Mouse (Mus musculus): ENCODE measurements around the gene Jazf1. TPM values are rescaled to one million over a fixed set of nuclear protein-coding genes. Genes with fewer than 3 reads are reported as not detected.

Jazf1 gene
- total RNA-seq, 2 experiments from 2014 or later: 74.2 to 86.2 TPM

GRCm38 (mm10) chr6:52792455-52792854, 276.0 kb downstream of the Jazf1 start:
- intact Hi-C loops (cut with DNase I): no loop called here
- DNase-seq (ENCODE audit: extremely low spot score in 1 of 2, low spot score in 2 of 2): no peak

- no peak for DNase-seq (ENCODE audit: extremely low spot score in 1 of 2, low spot score in 2 of 2)
- intact Hi-C loops (cut with DNase I): no loop called here
These were observed 277.6 kb downstream of the Jazf1 start for GRCm38 (mm10) chr6:52790781-52791180.

DNA sequence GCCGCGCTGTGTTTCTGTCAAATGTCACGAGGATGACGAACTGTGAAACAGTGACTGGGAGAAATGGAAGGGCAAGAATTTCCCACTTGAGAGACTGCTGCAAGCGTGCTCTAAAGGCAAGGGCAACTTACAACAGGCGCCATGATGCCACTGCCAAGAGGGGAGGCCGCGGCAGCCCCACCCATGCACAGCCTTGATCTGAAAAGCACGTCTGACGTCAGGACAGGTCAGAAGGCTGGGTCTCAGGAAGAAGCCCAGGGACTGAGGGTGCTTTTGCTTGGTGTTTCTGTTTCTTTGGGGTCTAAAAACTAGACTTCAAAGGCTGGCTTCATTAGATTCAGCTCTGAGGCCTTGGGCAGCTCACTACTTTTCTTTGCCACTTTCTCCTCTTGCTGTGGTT, 278.1 kb downstream of the Jazf1 start:
- intact Hi-C loops (cut with DNase I): no loop called here
- no peak for DNase-seq (ENCODE audit: extremely low spot score in 1 of 2, low spot score in 2 of 2)

DNA sequence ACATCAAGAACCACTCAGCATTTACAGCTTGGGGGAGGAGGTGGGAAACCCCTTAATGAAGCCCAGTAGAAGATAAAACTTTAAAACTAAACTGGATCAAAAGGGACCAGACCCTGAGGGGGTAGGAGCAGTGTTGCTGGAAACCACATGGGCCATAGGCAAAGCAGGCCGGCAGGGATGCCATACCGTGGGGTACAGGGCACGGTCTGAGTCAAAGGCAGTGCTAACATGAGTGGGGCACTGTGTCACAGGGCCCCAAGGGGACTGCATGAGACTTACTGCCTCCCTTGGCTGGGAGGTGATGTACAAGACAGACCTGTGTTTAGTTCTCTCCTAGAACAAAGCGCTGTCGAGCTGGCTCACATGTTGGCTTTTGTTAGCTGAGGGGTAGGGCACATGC, 288.9 kb downstream of the Jazf1 start:
- no peak for DNase-seq (ENCODE audit: extremely low spot score in 1 of 2, low spot score in 2 of 2)
- intact Hi-C loops (cut with DNase I): no loop called here

DNA sequence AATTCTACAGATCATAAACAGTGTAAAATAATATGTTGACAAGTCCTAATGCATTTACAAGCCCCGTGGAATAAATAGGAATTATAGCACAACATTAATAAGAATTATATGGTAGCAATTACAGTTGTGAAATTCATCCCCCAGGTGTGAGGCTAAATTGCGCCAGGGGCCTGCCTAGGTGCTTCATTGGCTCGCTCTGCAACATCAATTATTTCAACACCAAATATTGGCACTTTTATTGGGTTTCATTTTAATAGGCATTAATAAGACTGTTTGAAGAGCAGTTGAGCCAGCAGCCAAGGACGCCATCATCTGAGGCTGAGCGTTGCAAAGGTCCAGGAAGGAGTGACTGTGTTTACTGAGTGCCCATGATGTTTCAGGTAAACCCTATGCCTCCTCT, 289.9 kb downstream of the Jazf1 start:
- intact Hi-C loops (cut with DNase I): no loop called here

DNA sequence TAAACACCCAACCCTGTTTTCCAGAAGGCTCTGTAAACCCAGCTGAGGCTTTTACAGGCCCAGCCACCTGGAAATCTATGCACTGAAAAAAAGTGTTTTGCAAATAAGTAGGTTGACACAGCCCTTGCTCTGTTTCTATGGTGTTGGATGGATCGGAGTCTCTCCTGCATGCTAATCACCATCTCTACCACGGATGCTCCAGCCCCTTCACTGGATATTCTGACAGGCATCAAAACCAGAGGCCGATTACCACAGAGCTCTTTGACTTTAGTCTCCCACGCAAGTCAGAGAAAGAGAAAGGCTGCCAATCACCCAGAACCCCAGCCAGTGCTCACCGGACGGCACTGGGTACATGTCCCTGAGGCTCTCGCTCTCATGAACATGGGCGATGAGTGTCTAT, 291.4 kb downstream of the Jazf1 start:
- DNase-seq (ENCODE audit: extremely low spot score in 1 of 2, low spot score in 2 of 2): no peak
- intact Hi-C loops (cut with DNase I): no loop called here

More for the DNA sequence above, 289.9 kb downstream of the Jazf1 start:
- DNase-seq (ENCODE audit: extremely low spot score in 1 of 2, low spot score in 2 of 2): no peak

- no peak for DNase-seq (ENCODE audit: extremely low spot score in 1 of 2, low spot score in 2 of 2)
- intact Hi-C loops (cut with DNase I): no loop called here
These were observed 292.5 kb downstream of the Jazf1 start for GRCm38 (mm10) chr6:52775956-52776355.

DNA sequence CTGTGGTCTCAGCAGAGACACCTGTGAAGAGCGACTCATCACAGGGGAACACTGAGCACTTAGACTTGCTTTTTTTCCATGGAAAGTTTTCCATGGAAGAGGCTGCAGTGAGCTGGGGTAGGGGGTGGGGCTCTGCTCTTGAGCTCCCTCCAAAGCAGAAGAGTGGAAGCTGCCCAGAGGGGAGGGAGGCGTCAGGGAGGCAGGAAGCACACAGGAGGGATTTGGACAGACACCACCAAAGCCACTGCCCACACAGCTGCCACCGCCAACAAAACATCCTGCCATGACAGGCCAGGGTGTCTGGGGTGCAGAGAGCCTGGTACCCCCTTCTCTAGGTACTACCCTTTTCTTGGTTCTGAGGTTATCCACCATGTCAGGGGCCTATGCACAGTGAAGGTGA, 293.1 kb downstream of the Jazf1 start:
- DNase-seq (ENCODE audit: extremely low spot score in 1 of 2, low spot score in 2 of 2): no peak
- intact Hi-C loops (cut with DNase I): no loop called here

GRCm38 (mm10) chr6:52773132-52773531, 295.3 kb downstream of the Jazf1 start:
- intact Hi-C loops (cut with DNase I): no loop called here
- DNase-seq (ENCODE audit: extremely low spot score in 1 of 2, low spot score in 2 of 2): no peak

DNA sequence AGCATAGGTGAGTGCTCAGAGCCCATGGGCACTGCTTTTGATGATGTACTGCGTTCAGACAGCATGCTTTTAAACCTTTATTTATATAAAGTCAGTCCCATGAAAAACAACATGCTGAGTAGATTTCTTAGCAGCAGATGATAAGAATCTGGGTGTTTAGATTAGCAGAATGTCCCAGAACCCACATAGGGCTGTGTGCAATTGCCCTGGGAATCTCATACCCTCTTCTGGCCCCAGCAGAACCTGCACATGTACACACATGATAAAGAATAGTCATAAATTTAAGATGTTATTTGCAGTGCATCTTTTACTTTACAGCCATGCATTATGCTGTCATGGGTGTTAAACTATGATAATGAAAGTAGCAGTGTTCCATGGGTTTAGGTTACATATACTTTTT, 297.6 kb downstream of the Jazf1 start:
- no peak for DNase-seq (ENCODE audit: extremely low spot score in 1 of 2, low spot score in 2 of 2)
- intact Hi-C loops (cut with DNase I): no loop called here

DNA sequence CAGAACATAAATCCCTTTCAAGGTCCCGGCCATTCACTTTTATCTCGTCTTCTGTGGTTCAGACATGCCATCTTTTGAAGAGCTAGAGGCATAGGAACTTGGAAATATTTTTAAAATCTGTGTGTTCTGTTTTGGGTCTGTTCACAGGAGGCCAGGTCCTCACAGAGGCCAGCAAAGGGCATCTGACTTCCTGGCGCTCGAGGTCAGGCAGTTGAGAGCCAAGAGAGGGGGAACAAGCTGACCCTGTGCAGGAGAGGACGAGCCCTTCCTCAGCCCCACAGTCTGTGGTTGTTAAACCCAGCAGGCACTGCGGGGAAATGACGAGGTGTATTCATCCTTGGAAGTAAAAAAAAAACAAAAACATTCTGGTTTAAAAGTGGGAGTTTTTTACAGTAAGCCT, 303.2 kb downstream of the Jazf1 start:
- DNase-seq (ENCODE audit: extremely low spot score in 1 of 2, low spot score in 2 of 2): no peak
- intact Hi-C loops (cut with DNase I): no loop called here

GRCm38 (mm10) chr6:52752832-52753231, 315.6 kb downstream of the Jazf1 start:
- DNase-seq (ENCODE audit: extremely low spot score in 1 of 2, low spot score in 2 of 2): no peak
- intact Hi-C loops (cut with DNase I): no loop called here

DNA sequence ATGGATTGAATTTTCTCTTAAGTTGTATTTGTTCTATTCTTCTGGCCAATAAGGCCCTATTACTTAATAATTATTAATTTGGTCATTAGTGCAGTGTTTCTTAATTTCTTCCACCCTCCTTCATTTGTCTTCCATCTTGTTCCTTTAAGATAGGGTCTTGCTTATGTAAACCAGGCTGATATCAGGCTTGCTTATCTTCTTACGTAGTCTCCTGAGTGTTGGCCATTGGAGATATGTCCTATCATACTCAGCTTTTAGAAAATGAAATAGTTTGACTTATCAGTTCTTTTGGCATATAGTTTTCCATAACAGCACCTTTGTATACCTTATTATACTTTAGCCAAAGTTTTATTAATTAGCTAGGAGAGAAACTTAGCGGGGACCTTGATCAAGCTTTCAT, 333.8 kb downstream of the Jazf1 start:
- DNase-seq (ENCODE audit: extremely low spot score in 1 of 2, low spot score in 2 of 2): no peak
- intact Hi-C loops (cut with DNase I): no loop called here

GRCm38 (mm10) chr6:52730338-52730737, 338.1 kb downstream of the Jazf1 start:
- intact Hi-C loops (cut with DNase I): no loop called here
- DNase-seq (ENCODE audit: extremely low spot score in 1 of 2, low spot score in 2 of 2): no peak

DNA sequence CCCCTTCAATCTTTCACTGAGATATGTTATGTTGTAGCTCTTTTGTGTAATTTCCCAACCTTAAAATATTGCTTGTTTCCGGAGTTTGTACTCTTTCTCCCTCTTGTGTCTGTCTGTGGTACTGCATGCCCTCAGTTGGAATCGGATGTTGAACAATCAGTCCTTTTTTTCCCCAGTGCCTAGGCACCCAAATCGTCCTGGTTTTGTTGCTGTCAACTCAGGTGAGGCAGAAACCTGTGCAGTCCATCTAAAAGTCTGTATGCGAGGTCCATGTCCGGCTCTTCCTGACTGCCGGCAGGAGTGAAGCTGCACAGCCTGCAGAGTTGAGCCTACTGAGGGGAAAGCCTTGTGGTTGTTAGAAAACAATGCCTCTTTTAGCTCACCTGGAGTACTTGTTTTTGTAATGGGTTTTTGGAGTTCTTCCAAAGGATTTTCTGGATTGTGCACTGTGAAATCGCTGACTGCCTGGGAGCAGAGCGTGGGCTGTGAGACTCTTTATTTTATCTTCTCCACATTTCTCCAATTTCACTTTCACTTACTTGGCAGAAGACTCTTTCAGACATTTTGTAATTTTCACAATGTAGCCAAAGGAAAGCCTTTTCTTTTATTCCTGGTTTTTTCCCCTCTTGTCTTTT, 343.5 kb downstream of the Jazf1 start:
- DNase-seq (ENCODE audit: extremely low spot score in 1 of 2, low spot score in 2 of 2): peak; percentile 46 to 62
- intact Hi-C loops (cut with DNase I): loop anchor here (5.0 to 10.0 kb wide), 2 partner anchors 88 to 420 kb away; no protein-coding TSS in a partner anchor

Other genes with a start within 250 kb of the Jazf1 start
- 1 to 10 TPM; 2.4 to 2.9 TPM for gene Creb5, start 218.6 kb upstream of the Jazf1 start, total RNA-seq (2021)